Mouse (Mus musculus) monocyte, adult 2 months (primary cell): ENCODE results near the gene Adam33.
"Not testable (repeated sequence)": the region's sequence is repeated elsewhere in the genome, so short reads cannot be mapped to it uniquely, and the experiment has no call there.

Experiments used
- DNase-seq, 2 experiments: peaks; one replicate each; pipeline ENCODE4 v3.0.0; 2022; ENCODE audit warnings: low spot score in 2 of 2, low read depth in 1 of 2

Adam33 gene

GRCm38 (mm10) chr2:131063404-131063864 is at the start of gene Adam33:
TSS of gene Adam33 (minus strand) at chr2:131063814.
- DNase-seq, result no peak

- DNase-seq, result no peak
These were observed 42.4 kb upstream of the Adam33 start for GRCm38 (mm10) chr2:131105989-131106388.

- DNase-seq, result not testable (repeated sequence)
These were observed 41.4 kb upstream of the Adam33 start for GRCm38 (mm10) chr2:131105061-131105460.

GRCm38 (mm10) chr2:131104021-131104420 is 40.4 kb upstream of the Adam33 start:
- no peak for DNase-seq

GRCm38 (mm10) chr2:131101530-131101929 is 37.9 kb upstream of the Adam33 start:
- DNase-seq, result no peak

- no peak for DNase-seq
These were observed 33.5 kb upstream of the Adam33 start for GRCm38 (mm10) chr2:131097087-131097486.

- DNase-seq, result no peak
These were observed 32.6 kb upstream of the Adam33 start for GRCm38 (mm10) chr2:131096101-131096795.

- peak in 1 of 2 experiments; percentile 46 for DNase-seq
These were observed 31.2 kb upstream of the Adam33 start for GRCm38 (mm10) chr2:131094823-131095222.

DNA sequence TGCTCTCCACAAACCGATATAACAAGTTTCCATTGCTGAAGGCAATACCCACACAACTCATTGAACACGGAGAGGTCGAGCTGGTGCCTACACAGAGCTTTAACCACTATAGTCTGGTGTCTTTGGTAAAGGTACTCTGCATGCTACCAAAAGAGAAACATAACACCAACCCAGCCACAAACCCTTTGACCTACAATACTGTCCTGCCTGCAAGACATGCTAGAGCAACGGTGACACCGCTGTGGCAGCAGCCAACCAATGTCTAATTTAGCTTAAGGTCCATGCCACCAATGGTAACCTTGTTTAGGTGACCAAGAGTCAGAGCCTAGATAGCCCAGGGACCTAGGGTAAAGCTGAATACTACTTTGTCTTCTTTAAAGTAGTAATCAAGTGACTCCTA is 30.0 kb upstream of the Adam33 start:
- no peak for DNase-seq

DNA sequence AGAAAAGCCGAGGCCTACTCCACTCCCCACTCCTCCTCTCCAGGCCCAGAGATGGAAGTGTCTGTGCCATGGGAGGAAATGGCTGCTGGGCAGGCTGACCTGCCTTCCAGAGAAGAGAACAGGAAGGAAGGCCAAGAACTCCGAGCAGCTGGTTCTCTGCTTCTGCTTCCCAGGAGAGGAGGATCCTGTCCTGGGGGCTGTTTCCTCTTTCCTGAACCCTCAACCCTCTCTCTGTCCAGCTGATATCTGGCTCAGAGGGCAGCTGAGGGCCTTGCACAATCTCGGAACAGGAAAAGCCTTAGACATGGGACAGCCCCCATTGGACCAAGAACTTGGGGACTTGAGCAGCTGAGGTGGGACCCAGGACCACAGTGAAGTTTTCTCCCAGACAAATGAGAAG is 27.2 kb upstream of the Adam33 start:
- peak; percentile 10 to 26 for DNase-seq

- DNase-seq, result peak; percentile 36 to 47
These were observed 26.0 kb upstream of the Adam33 start for GRCm38 (mm10) chr2:131089634-131090033.

GRCm38 (mm10) chr2:131088581-131088980 is 25.0 kb upstream of the Adam33 start:
- DNase-seq, result no peak

DNA sequence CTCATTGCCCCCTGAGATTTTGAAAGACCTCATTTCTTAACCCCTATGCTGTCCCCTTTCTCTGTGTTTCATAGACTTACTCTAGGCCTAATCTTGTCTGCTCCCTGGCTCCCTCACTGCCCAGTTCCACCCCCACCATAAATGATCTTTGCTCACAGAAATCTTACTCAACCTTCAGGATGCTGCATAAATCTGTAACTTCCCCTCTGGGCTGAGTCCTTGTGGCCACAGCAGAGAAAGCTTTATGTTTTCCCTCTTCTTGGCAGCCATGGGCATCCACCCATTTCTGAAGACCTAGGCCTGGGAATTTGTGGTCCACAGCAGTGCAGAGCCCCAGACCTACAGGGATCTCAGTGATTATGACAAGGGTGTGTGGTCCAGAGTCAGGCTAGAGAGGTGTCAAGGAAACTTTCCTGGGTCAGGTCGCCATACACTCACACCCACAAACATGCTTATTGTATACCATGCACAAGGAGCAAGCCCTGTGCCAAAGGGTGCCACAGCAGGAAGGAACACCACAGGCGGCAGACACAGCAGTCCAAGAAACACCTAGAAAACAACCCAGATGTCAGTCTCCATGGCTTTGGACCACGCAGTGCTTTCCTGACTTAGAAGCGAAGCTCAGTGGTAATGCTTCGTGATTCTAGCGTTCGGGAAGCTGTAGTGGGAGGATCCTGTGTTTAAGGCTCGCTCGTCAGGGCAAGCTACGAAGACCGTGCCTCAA is 23.2 kb upstream of the Adam33 start, which contains the start of gene Siglec1:
TSS of gene Siglec1 (minus strand) at position 99 of the 724 bp plus-strand sequence.
- DNase-seq, result no peak

- no peak for DNase-seq
These were observed 20.6 kb upstream of the Adam33 start for GRCm38 (mm10) chr2:131084206-131084605.

DNA sequence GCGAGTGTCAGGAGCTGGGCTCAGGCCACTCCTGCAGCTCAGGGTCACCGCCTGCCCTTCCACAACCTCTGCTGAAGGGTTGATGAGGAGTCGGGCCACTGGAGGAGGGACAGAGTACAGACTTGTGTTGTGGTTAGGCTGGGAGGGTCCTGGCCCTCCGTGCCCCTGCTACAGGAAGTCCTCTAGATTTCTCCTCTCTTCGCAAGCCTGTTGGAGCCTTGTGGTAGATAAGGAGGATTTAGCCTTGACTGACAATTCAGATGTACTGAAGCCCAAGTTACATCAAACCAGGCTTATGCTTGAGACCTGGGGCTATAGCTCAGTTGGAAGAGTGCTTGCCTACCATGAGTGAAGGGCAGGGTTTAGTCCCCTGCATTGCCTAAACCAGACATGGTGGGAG is 16.9 kb upstream of the Adam33 start:
- no peak for DNase-seq

DNA sequence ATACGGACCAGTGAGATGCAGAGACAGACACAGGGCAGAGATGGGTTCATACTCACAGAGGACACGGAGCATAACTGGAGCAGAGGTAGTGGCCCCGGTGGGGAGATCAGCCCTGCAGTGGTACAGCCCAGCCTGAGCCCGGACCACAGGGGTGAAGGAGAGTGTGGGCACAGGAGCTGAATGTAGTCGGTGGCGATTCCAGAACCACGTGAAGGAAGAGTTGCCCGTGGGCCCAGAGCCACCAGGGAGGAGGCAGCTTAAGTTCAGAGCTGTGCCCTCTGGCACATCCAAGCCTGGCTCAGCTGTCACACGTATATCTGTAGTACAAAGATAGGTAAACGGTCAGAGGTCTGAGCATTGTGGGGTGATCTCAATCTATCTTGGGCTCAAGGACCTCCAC is 8.9 kb upstream of the Adam33 start:
- DNase-seq, result no peak

DNA sequence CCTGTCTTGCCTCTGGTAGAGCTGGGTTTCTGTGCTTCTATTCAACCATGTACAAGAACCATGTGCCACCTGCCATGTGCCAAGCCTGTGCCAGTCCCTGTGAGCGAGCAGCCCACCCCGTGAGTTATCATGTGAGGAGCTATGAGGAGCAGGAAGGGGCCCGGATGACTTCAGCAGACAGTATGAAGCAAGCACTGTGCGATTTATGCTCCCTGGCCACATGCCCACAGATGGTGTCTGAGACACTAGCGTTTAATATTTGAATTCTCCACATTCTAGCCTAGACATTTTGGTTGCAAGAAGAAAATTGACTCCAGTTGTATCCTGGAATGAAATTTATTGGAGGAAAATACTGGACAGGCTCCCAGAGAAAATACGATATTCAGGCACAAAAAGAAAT is 3.9 kb upstream of the Adam33 start:
- DNase-seq, result no peak

- no peak for DNase-seq
These were observed 2.7 kb upstream of the Adam33 start for GRCm38 (mm10) chr2:131066342-131066741.

DNA sequence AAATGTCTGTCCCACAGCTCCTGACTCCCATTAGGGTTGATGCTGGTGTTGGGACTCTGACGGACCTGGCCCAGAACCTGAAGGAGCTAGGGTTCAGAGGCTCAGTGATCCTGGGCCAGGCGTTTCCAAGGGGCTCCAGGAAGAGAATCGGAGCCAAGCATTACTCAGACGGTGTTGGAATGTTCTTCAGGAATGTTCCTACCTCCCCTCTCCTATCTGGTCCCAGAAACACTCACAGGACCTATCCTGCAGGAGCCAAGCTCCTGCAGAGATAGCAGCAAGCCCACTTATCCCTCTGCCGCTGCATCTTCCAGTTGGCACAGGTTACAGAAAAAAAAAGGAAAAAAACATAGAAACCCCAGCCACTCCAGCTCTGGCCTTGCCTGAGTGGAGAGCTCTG is 2.0 kb downstream of the Adam33 start:
- no peak for DNase-seq

GRCm38 (mm10) chr2:131060784-131061183 is 2.8 kb downstream of the Adam33 start:
- DNase-seq, result no peak

GRCm38 (mm10) chr2:131059781-131060540 is 3.7 kb downstream of the Adam33 start:
- DNase-seq, result no peak

DNA sequence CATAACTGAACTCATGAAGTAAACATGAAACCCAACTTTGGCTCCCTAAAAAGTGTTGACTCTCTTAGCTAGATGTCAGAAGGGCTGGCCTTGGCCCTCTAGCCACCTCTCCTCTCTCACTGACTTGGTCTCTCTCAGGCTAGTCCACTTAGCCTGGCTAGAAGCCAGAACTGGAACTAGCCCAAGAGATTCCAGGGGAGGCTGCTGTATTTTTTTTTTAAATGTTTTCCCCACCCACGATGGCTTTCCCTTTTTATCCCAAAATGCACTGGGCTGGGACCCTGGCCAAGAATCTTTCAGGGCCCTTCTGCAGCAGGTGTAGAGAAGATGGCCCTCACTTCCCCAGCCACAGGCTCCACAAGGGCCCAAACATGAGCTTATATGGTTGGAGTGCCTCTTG is 4.2 kb downstream of the Adam33 start:
- no peak for DNase-seq
